Comparison of ENCODE assay signal across 17 mouse cellular contexts in genomic region chr4:70906771-70907749, GRCm38 (mm10).
DNase-seq lines count a peak whose midpoint lies in the region; ATAC-seq and TF ChIP-seq lines count a peak whose summit lies in the region.
"Had no signal": no experiment of that assay in that cellular context is flagged by ENCODE, and none has a peak within 500 bp of the region (broad histone marks: within the 10 kb centered on the region; RNA-seq: fewer than 3 reads in every experiment).

No protein-coding gene starts in this region.

- H3K4me3 ChIP-seq in limb, embryonic 11.5 days (ENCODE audit: low read depth, low read length): no peak overlapping the region
- H3K4me3 ChIP-seq in limb, embryonic 10.5 days: no peak overlapping the region
- no peak overlapping the region for H3K4me3 ChIP-seq in embryonic facial prominence, embryonic 12.5 days
- no peak overlapping the region for H3K4me3 ChIP-seq in intestine, embryonic 16.5 days (ENCODE audit: low read length)
- no peak overlapping the region for H3K4me3 ChIP-seq in cerebellum, adult 2 months (replicated peaks; ENCODE audit: insufficient read depth, low read depth, low read length)
- H3K4me3 ChIP-seq: embryonic facial prominence, embryonic 15.5 days; gastrocnemius, adult 2 months; lung, embryonic 15.5 days had no signal

- H3K4me1 ChIP-seq in limb, embryonic 11.5 days (ENCODE audit: control insufficient read depth, insufficient read depth, low read length): no peaks in the 10 kb centered on the region
- no peaks in the 10 kb centered on the region for H3K4me1 ChIP-seq in limb, embryonic 10.5 days
- no peaks in the 10 kb centered on the region for H3K4me1 ChIP-seq in embryonic facial prominence, embryonic 12.5 days
- no peaks in the 10 kb centered on the region for H3K4me1 ChIP-seq in intestine, embryonic 16.5 days (ENCODE audit: control insufficient read depth, insufficient read depth, low read length)
- H3K4me1 ChIP-seq in cerebellum, adult 2 months (ENCODE audit: control insufficient read depth, insufficient read depth, low read length): no peaks in the 10 kb centered on the region
- H3K4me1 ChIP-seq: embryonic facial prominence, embryonic 15.5 days; lung, embryonic 15.5 days had no signal

- WGBS in limb, embryonic 11.5 days: 65% methylated on average over 3 of the region's 3 CpGs
- 70% methylated on average over 3 of the region's 3 CpGs for WGBS in limb, embryonic 10.5 days
- WGBS in embryonic facial prominence, embryonic 12.5 days: 40% methylated on average over 3 of the region's 3 CpGs
- 44% methylated on average over 3 of the region's 3 CpGs for WGBS in intestine, embryonic 16.5 days
- WGBS in cerebellum, adult 2 months: 55% methylated on average over 3 of the region's 3 CpGs

- ATAC-seq in limb, embryonic 11.5 days (ENCODE audit: insufficient number of reproducible peaks, low FRiP score, low TSS enrichment, low read depth): peak; percentile 60; the same call in 1 of the 2 replicates
- ATAC-seq in embryonic facial prominence, embryonic 12.5 days (ENCODE audit: insufficient number of reproducible peaks, insufficient read depth, low FRiP score, low TSS enrichment): 0 out of 2 replicates have a peak, but pooled peaks have one; percentile 64
- peak; percentile 56 for ATAC-seq in intestine, embryonic 16.5 days

- H3K9me3 ChIP-seq in limb, embryonic 11.5 days (ENCODE audit: control insufficient read depth, low read length): no peaks in the 10 kb centered on the region
- H3K9me3 ChIP-seq in limb, embryonic 10.5 days (replicated peaks): no peaks in the 10 kb centered on the region
- no peaks in the 10 kb centered on the region for H3K9me3 ChIP-seq in embryonic facial prominence, embryonic 12.5 days
- no peaks in the 10 kb centered on the region for H3K9me3 ChIP-seq in intestine, embryonic 16.5 days (ENCODE audit: control insufficient read depth, low read length)
- H3K9me3 ChIP-seq: embryonic facial prominence, embryonic 15.5 days; lung, embryonic 15.5 days had no signal

- no peaks in the 10 kb centered on the region for H3K36me3 ChIP-seq in limb, embryonic 11.5 days (ENCODE audit: control insufficient read depth, insufficient read depth, low read length)
- H3K36me3 ChIP-seq in limb, embryonic 10.5 days: no peaks in the 10 kb centered on the region
- H3K36me3 ChIP-seq in embryonic facial prominence, embryonic 12.5 days: no peaks in the 10 kb centered on the region
- no peaks in the 10 kb centered on the region for H3K36me3 ChIP-seq in intestine, embryonic 16.5 days (ENCODE audit: control insufficient read depth, insufficient read depth, low read length)
- H3K36me3 ChIP-seq: embryonic facial prominence, embryonic 15.5 days; lung, embryonic 15.5 days had no signal

- H3K27me3 ChIP-seq in limb, embryonic 11.5 days (ENCODE audit: control insufficient read depth, insufficient read depth, low read length): no peaks in the 10 kb centered on the region
- H3K27me3 ChIP-seq in limb, embryonic 10.5 days (ENCODE audit: low read depth, poor library complexity, severe bottlenecking): no peaks in the 10 kb centered on the region
- H3K27me3 ChIP-seq in embryonic facial prominence, embryonic 12.5 days: no peaks in the 10 kb centered on the region
- no peaks in the 10 kb centered on the region for H3K27me3 ChIP-seq in intestine, embryonic 16.5 days (replicated peaks; ENCODE audit: control insufficient read depth, insufficient read depth, low read length)
- no peaks in the 10 kb centered on the region for H3K27me3 ChIP-seq in cerebellum, adult 2 months (ENCODE audit: control insufficient read depth, insufficient read depth, low read length)
- H3K27me3 ChIP-seq: embryonic facial prominence, embryonic 15.5 days; lung, embryonic 15.5 days had no signal

- no peak overlapping the region for H3K4me2 ChIP-seq in limb, embryonic 11.5 days (ENCODE audit: low read depth, severe bottlenecking)
- no peak overlapping the region for H3K4me2 ChIP-seq in embryonic facial prominence, embryonic 12.5 days (replicated peaks)
- no peak overlapping the region for H3K4me2 ChIP-seq in intestine, embryonic 16.5 days (ENCODE audit: low read depth, low read length)
- H3K4me2 ChIP-seq: embryonic facial prominence, embryonic 15.5 days; heart, embryonic 11.5 days; lung, embryonic 15.5 days had no signal

- H3K9ac ChIP-seq in limb, embryonic 11.5 days (ENCODE audit: low read length): no peak overlapping the region
- H3K9ac ChIP-seq in embryonic facial prominence, embryonic 12.5 days: no peak overlapping the region
- H3K9ac ChIP-seq in intestine, embryonic 16.5 days (ENCODE audit: low read depth, low read length): no peak overlapping the region
- H3K9ac ChIP-seq: embryonic facial prominence, embryonic 15.5 days; lung, embryonic 15.5 days had no signal

- DNase-seq in embryo, embryonic 11 days: peak; percentile 47
- DNase-seq in embryo, embryonic 9.5 days (ENCODE audit: extremely low spot score): no peak
- no peak for DNase-seq in limb, embryonic 11.5 days (ENCODE audit: low spot score)
- no peak for DNase-seq in limb, embryonic 10.5 days (ENCODE audit: low spot score)
- DNase-seq in cerebellum, adult 2 months: no peak
- no peak for DNase-seq in cerebellum, adult 9-10 months
- DNase-seq: adrenal gland, postnatal 36 days; cerebellum, adult 18-20 months; gastrocnemius, adult 2 months; heart, postnatal 4 days; kidney, adult 2 months; layer of hippocampus, adult 9-11 months had no signal

- no peak for TF ChIP-seq POLR2A in cerebellum, adult 2 months (IDR thresholded peaks at IDR 0.05; ENCODE audit: borderline replicate concordance, insufficient read depth, low read length)

- no peak overlapping the region for H3K27ac ChIP-seq in limb, embryonic 11.5 days (replicated peaks; ENCODE audit: low read depth, low read length)
- H3K27ac ChIP-seq in limb, embryonic 10.5 days: no peak overlapping the region
- no peak overlapping the region for H3K27ac ChIP-seq in embryonic facial prominence, embryonic 12.5 days
- no peak overlapping the region for H3K27ac ChIP-seq in intestine, embryonic 16.5 days (ENCODE audit: low read length)
- no peak overlapping the region for H3K27ac ChIP-seq in cerebellum, adult 2 months (ENCODE audit: insufficient read depth, low read length)
- H3K27ac ChIP-seq: embryonic facial prominence, embryonic 15.5 days; gastrocnemius, adult 2 months; lung, embryonic 15.5 days had no signal

- no peak for TF ChIP-seq CTCF in cerebellum, adult 2 months (IDR thresholded peaks at IDR 0.05; ENCODE audit: borderline replicate concordance, insufficient read depth, low read depth, low read length)
